Mouse (Mus musculus) lung, postnatal 0 days (tissue): Measurements from ENCODE around the gene Pde1a.

Experiments used
- CTCF ChIP-seq: IDR thresholded peaks from 2 replicates; pipeline ENCODE4 v1.5.1; 2016; ENCODE audit warnings: antibody characterized with exemption, mild to moderate bottlenecking
- EP300 ChIP-seq: IDR thresholded peaks from 2 replicates; pipeline ENCODE4 v1.6.1; 2016; ENCODE audit warnings: antibody characterized with exemption, mild to moderate bottlenecking, control low read depth

- TF ChIP-seq CTCF (no peak), EP300 (no peak)
Measured at GRCm38 (mm10) chr2:79891760-79892570, 237.3 kb downstream of the Pde1a start.
